Comparison of ENCODE assay signal across 22 mouse cellular contexts in the genomic region with DNA sequence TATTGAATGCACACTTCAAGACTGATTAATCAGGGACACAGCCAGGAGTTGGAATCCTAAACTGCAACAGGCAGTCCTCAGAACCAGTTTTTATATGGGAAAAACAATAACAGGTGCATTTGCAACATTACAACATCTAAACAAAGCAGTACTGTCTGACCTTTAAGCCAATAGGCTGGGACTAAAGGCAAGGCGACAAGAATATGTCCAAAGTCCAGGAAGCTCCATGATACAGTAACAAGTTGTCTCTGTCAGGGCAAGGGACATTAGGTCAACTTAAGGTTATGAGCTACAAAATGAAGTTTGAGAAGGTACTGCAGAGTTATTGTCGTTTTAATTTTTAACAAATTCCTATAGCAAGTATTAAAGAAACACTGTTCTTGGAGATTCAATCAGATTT. TPM values are rescaled to one million over a fixed set of nuclear protein-coding genes. Genes with fewer than 3 reads are reported as not detected.
"Had no signal": no experiment of that assay in that cellular context is flagged by ENCODE, and none has a peak within 500 bp of the region (broad histone marks: within the 10 kb centered on the region; RNA-seq: fewer than 3 reads in every experiment).

No protein-coding gene starts in this region.

- DNase-seq: lung, adult 2 months; lung, postnatal 14 days; lung, postnatal 36 days; right cerebral cortex, postnatal 14 days; thymus, adult 2 months; thymus, postnatal 25 days; thymus, postnatal 4 days had no signal

- H3K27ac ChIP-seq: lung, embryonic 15.5 days; macrophage; midbrain, embryonic 13.5 days; midbrain, embryonic 15.5 days; neural tube, embryonic 12.5 days; stomach, embryonic 15.5 days; stomach, postnatal 0 days had no signal

- ATAC-seq: lung, postnatal 0 days; midbrain, embryonic 13.5 days; midbrain, embryonic 15.5 days had no signal

- H3K9me3 ChIP-seq: lung, embryonic 15.5 days; midbrain, embryonic 13.5 days; midbrain, embryonic 15.5 days; neural tube, embryonic 12.5 days; stomach, embryonic 15.5 days had no signal

- H3K4me2 ChIP-seq: lung, embryonic 15.5 days; midbrain, embryonic 11.5 days; midbrain, embryonic 13.5 days; midbrain, embryonic 15.5 days; neural tube, embryonic 12.5 days; stomach, embryonic 15.5 days had no signal

- H3K4me1 ChIP-seq: lung, embryonic 15.5 days; megakaryocyte, embryonic 14.5 days; midbrain, embryonic 13.5 days; midbrain, embryonic 15.5 days; neural tube, embryonic 12.5 days; stomach, embryonic 15.5 days had no signal

- H3K36me3 ChIP-seq: lung, embryonic 15.5 days; midbrain, embryonic 13.5 days; midbrain, embryonic 15.5 days; neural tube, embryonic 12.5 days; stomach, embryonic 15.5 days had no signal

- H3K27me3 ChIP-seq: lung, embryonic 15.5 days; megakaryocyte, embryonic 14.5 days; midbrain, embryonic 13.5 days; midbrain, embryonic 15.5 days; neural tube, embryonic 12.5 days; stomach, embryonic 15.5 days had no signal

- H3K9ac ChIP-seq: lung, embryonic 15.5 days; midbrain, embryonic 13.5 days; midbrain, embryonic 15.5 days; neural tube, embryonic 12.5 days; stomach, embryonic 15.5 days had no signal

- H3K4me3 ChIP-seq: lung, embryonic 15.5 days; megakaryocyte, embryonic 14.5 days; midbrain, embryonic 13.5 days; midbrain, embryonic 15.5 days; neural tube, embryonic 12.5 days; stomach, embryonic 15.5 days had no signal

RNA-seq across cellular contexts. Expression of a gene that starts 12.9 kb away (rescaled TPM):
- polyA plus RNA-seq: lung, adult 2 months; lung, embryonic 15.5 days; lung, postnatal 0 days; macrophage; midbrain, embryonic 11.5 days; midbrain, embryonic 13.5 days; midbrain, embryonic 15.5 days; midbrain, postnatal 0 days; neural tube, embryonic 12.5 days; neural tube, embryonic 14.5 days; spleen, adult 2 months; stomach, embryonic 15.5 days; stomach, postnatal 0 days; testis, adult 2 months; thymus, adult 2 months; urinary bladder, adult 2 months had no signal

RNA-seq across cellular contexts. Expression of a gene that starts 15.6 kb away (rescaled TPM):
- polyA plus RNA-seq: lung, adult 2 months; macrophage had no signal
